Mouse (Mus musculus) bone marrow macrophage, adult 2 months (primary cell): Measurements from ENCODE around the gene Lrba.

Source experiments
- CTCF ChIP-seq: IDR thresholded peaks from 2 replicates; pipeline ENCODE4 v1.5.1; 2012; ENCODE audit warnings: low read depth, mild to moderate bottlenecking, low read length, moderate library complexity
- POLR2A ChIP-seq: IDR thresholded peaks from 2 replicates; pipeline ENCODE4 v1.6.1; 2012; ENCODE audit warnings: mild to moderate bottlenecking, low read depth, low read length, borderline replicate concordance

GRCm38 (mm10) chr3:86184546-86184945 lies 39.9 kb upstream of the Lrba start:
- no peak for TF ChIP-seq CTCF
- TF ChIP-seq POLR2A = no peak
